Mouse (Mus musculus) liver, postnatal 0 days (tissue): Measurements from ENCODE around the gene Cipc.

Source experiments
- CTCF ChIP-seq: sonication (generic); IDR thresholded peaks from 2 replicates; pipeline ENCODE4 v1.5.1; 2016; ENCODE audit warnings: antibody characterized with exemption, low read depth
- EP300 ChIP-seq: IDR thresholded peaks from 2 replicates; pipeline ENCODE4 v1.6.1; 2016; ENCODE audit warnings: antibody characterized with exemption, low read depth, mild to moderate bottlenecking

DNA sequence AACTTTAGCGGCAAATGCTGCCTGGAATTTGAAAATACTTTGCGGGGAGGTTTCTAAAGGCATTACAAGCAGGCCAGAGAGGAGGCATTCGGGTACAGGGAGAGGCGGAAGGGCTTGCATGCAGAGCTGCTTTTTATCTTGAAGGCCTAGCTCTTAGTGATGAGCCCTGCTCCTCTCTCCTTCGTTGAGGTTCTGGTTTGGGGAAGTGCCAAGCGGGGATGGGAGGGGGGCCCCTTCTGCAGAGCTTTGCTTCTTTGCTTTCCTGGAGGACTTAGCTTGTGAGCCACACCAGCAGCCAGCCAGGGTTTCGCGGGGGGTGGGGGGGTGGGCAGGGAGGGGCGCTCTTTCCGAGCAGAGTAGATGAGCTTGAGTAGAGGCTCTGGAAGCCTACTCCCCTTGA lies 28.9 kb downstream of the Cipc start:
- TF ChIP-seq CTCF = no peak
- no peak for TF ChIP-seq EP300
